Mouse (Mus musculus): ENCODE data around the gene Prmt3.

- TF ChIP-seq CHD2 (IDR thresholded peaks at IDR 0.05; ENCODE audit: low read depth, low read length) (no peak), ZNF384 (IDR thresholded peaks at IDR 0.05; ENCODE audit: low read depth, low read length) (no peak), ZC3H11A (IDR thresholded peaks at IDR 0.05; ENCODE audit: borderline replicate concordance, low read depth, low read length) (no peak), MAFK (IDR thresholded peaks at IDR 0.05; ENCODE audit: insufficient read depth, low read depth, low read length) (no peak)
Measured at GRCm38 (mm10) chr7:49797171-49797570, 19.0 kb downstream of the Prmt3 start.
